Mouse (Mus musculus) adrenal gland, postnatal 14 days (tissue): Measurements from ENCODE around the gene Pola2. TPM values are rescaled to one million over a fixed set of nuclear protein-coding genes. Genes with fewer than 3 reads are reported as not detected.
A peak's percentile ranks its signal among the peaks of the same experiment; 100 is the strongest.

ENCODE experiments used
- DNase-seq: peaks from one replicate; pipeline ENCODE4 v3.0.0; 2021; ENCODE audit warnings: mixed read lengths
- total RNA-seq: library from RNA; stranded (reverse); gene quantifications from 2 replicates; pipeline ENCODE4 v1.2.3, GENCODE M21; 2021

Gene Pola2
- total RNA-seq, 1 experiment from 2014 or later: 24.6 TPM

DNA sequence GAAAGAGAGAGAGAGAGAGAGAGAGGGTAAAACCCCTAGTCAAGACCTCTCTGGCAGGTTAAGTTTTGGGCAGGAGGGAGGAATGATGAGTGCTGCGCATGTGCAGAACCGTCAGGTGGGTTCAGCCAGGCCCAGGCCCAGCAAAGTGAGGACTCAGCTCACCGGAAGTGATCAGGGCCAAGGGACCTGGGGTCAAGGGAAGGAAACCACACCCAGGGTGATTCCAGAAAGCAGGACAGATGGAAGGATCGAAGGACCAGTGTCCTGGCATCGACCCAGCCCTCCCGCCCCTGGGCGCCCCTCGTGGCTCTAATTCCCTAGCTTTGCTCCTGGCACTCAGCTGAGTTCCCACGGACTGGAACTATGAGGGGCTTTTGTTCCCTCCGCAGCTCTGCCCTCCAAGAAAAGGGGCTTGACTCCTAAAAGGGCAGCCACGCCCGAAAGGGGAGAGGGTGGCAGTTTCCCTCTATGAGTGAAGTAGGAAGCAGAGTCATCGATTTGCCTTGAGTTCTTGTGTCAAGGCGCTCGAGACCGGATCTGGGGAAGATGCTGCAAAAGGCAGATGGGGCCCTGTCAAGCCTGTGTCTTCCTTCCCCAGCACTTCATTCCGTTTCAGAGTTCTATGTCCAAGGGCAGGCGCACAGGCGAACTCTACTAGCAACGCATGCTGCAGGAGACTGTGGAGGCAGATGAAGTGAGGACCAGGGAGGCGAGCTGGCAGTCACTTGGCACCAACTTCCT lies 26.7 kb downstream of the Pola2 start:
- no peak for DNase-seq

DNA sequence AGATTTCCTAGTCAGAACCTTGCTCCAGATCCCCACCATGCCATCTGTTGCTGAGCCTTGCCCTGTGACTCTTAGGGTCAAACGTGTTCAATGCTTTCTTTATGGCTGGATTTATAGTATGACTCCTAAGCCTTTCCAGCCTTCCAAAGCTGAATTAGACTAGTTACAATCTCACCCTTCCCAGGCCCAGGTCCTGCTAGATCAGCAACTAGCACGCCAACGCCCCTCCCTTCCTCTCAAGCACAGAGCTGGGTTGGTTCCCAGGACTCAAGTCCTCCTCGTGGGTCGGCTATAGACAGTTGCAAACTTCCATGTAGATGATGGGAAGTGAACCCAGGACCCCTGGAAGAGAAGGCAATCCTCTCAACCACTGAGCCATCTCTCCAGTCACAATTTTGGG lies 28.3 kb downstream of the Pola2 start:
- DNase-seq: no peak

DNA sequence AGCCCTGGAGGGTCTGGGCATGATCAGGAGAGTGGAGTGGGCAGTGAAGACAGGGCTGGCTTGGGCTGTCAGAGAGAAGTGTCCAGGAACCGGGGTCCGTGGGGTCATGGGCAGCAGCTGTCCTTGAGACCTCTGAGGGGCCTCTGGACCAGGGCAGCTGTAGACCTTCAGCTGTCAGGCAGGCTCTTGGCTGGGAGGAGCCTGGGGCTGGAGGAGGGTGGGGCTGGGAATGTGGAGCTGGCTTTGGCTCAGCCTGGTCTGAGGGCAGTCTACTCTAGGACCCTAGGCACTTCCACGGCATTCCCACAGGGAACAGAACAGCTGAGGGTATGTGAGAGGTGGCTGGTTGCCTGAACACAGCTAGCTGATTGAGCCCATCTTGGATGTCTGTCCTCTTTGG lies 28.7 kb downstream of the Pola2 start:
- peak; percentile 78 for DNase-seq

DNA sequence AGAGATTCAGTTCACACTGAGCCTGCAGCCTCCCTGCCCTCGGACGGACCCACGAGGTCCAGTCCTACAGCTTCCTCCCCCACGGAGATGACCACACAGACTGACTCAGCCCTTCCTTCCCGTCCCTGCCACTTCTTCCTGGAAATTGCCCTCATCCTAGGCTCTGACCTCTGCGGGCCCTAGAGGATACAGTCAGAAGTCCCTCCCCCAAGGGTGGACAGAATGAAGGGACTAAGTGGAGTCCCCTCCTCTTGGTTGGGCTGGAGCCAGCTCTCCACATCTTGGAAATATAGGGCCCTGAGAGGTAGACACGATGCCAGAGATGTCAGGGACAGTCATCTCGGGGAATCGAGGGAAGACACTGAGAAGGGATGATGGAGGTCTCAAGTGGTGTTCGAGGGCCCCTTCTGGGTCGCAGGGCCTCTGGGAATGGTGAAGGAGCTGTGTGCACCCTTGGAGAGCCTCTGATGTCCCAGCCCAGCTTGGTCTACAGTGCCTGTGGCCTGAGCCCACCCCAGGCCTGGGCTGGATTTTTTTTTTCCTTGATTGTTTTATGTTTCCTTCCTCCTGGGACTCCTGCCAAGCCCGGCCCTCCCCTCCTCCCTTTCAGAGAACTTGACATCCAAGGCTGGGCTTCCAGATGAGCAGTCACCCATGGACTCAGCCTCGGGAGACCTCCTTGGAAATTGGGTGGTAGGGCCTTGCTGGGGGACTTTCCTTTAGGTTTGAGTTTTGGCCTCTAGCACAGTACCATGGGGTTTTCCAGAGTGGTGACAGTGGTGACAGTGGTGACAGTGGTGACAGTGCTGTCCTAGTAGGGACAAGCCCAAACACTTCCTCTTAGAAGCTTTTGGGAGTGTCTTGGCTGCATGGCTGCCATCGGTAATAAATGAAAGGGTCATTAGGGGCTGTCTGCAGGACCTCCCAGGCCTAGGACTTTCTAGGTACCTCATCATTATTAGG lies 34.1 kb downstream of the Pola2 start:
- peak; percentile 80 for DNase-seq

DNA sequence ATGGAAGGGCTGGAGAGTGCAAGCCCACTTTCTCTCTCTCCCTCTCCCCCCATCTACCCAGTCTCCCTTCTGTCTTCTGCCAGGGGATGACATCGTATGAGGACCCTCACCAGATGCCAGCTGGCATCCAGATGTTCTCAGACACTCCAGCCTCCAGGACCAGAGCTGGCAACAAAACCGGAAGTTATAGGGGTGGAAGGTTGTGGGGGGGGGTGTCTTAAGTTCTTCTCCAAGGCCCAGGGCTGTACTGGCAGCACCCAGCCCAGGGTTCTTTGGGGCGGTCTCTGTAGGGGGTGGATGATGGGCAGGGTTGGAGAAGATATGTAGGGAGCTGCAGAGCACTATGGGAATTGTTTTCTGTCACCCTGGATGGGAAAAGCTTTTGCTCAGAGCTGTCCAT lies 35.5 kb downstream of the Pola2 start:
- DNase-seq: no peak

DNA sequence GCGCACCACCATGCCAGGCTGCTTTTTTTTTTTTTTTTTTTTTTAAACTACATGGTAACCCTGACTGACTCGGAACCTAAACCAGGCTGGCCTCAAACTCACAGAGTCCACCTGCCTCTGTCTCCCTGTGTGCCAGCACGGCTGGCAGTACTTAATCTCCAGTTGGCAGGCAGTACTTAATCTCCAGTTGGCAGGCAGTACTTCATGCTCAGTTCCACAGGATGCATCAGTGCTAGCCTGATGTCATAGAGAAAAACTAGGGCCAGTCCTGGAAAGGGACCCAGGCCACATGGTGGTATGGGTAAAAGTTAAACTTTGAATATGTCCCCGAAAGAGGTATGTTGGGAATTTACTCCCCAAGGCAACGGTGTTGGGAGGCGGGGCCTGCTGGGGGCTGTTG lies 35.9 kb downstream of the Pola2 start:
- DNase-seq: no peak

DNA sequence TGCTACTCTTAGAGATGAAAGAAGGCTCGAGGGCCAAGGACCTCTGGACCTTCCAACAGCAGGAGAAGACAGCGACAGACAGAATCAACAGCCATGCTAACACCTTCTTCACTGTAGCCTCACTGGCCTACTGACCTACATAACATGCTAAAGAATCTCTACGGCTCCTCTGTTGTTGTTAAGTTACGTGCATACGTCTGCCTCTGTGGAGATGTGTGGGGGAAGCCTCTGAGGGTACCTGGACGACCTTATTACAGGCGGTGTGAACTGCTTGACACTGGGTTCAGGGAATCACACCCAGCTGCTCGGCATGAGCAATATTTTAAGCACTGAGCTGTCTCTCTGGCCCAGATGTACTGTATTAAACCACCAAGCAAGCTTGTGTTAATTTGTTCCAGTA lies 36.5 kb downstream of the Pola2 start:
- no peak for DNase-seq

DNA sequence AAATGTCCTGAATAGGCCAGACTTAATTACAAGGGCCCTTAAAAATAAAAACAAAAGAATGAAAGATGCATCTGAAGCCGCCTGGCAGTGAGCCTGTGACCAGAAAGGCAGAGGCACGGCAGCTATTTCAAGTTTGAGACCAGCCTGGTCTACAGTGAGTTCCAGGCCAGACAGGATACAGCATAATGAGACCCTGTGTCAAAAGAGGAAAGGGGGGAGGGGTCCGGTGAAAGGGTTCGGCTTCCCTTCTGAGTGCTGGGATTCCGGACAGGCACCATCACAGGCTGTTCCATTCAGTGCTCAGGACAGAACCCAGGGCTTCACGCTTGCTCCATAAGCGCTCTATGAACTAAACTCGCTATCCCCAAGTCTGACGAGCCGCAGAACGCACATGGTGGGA lies 37.0 kb downstream of the Pola2 start:
- DNase-seq: no peak

DNA sequence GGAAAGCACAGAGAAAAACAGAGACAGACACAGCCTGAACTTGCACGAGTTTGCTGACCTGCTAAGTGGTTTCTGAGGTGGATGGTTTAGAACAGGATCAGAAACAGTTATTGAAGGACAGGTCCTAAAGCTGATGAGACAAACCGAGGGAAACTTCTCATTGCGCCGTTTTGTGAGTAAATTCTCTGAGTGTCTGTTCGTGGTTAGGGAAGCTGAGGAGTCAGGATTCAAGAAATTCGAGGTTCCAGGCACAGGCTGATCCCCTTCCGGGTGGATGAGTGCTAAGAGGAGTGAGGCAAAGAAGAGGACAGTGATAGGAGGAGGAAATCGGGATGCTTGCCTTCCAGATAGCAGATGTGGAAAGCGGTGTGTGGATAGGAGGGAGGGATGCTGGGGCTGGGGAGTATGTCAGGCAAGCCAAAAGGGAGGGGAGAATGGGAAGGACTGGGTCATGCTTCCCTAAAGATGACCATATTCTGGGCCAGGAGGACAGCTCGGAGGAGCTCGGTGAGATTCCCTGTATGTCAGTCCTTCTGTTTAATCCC lies 38.6 kb downstream of the Pola2 start:
- DNase-seq: no peak

DNA sequence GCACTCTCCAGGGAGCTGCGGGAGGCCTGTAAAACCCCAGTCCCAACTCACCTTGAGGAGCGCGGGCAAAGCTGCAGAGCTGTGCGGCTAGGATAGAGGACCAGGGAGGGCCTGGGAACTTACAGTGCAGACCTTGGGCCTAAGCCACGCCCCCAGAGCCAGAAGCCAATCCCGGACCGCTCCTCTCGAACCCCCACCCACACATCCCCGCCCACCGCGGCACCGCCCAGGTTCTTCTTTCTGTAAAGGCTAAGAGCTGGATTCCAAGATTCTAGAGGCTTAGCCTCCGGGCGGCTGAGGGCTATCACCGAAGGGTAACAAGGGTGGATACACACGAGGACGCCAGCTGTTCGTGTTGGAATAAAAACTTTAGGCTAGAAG lies 39.3 kb downstream of the Pola2 start, which contains the start of gene Cdc42ep2:
Gene Cdc42ep2, minus strand, starts transcription at position 104 of the 381 bp plus-strand sequence.
- DNase-seq: peak; percentile 98

DNA sequence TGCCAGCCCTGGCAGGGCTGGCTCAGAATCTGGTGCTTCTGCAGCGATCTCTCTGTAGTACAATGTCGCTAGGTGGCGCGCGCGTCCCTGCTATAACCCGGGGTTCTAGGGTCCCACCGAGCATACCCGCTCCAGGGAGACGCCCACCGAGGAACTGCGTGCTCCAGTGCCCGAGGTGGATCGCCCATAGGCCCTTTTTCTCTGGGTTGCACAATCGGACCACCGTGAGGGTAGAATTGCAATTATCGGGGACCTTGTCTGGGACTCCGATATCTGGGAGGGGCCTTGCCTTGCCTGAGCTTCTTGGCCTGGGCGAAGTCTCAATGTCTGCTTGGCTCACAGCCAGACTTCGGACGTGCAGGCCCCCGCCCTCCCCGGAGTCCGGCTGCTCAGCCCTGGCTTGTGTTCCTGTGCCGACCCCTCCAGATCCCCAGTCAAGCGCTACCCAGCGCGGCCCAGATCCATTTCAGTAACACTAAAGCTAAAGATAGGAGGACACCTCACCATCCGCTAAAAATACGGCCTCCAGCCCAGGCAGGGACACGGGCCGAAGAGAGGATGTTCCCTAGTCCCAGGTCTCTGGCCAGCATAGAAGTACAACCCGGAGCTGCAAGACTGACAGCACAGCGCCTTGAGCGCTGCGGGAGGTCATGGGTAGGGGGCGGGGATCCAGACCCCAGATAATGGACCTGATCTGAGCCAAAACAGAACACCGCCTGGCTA lies 39.9 kb downstream of the Pola2 start:
- DNase-seq: peak; percentile 93

DNA sequence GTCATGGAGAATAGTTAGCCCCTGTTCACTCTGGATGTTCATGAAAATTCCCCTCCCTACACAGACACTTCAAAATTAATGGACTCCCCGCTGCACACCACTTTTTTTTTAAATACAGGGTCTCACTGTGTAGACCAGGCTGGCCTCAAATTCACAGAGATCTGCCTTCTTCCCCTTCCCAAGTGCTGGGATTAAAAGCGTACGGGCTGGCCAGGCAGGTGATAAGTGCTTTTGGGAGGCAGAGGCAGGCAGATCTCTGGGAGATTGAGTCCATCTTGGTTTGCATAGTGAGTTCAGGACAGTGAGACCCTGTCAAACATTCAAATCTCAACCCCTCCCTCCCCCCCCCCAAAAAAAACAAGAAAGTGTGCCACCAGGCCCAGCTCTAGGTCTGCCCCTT lies 41.0 kb downstream of the Pola2 start:
- no peak for DNase-seq

DNA sequence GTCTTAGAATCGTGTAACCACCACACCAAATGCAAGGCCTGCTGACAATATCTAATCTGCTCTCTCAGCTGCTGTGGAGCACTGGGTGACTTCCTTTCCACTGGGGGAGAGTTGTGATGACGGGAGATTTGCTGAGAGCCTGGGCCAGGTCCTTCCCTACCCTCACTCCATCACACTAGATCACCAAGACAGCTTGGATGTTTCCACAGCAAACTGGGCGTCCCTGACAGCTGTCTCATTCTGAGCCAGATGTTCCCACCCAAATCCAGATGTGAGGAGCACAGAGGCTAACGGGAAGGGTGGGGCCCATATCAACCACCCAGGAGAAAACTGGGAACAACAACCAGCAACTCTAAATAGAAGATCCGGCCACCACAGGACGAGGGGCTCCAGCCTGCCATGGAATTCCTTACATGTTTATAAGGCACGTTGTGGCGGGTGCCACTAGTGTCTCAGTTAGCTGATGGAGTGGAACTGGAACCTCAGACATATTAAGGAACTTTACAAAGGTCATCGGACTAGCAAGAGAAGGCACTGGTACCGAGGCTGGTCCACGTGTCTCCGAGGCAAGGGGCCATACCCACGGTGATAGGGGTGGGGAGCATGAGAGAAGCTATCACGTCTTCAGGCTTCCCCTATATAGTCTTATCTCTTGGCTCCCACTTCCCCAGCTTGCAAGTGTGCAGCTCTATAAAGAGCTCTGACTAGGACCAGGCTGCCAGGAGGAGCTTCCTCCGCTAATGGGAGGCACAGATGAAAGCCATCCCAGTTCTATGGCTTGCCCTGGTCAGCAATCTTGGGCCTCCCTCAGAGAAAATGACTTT lies 41.7 kb downstream of the Pola2 start:
- DNase-seq: no peak

DNA sequence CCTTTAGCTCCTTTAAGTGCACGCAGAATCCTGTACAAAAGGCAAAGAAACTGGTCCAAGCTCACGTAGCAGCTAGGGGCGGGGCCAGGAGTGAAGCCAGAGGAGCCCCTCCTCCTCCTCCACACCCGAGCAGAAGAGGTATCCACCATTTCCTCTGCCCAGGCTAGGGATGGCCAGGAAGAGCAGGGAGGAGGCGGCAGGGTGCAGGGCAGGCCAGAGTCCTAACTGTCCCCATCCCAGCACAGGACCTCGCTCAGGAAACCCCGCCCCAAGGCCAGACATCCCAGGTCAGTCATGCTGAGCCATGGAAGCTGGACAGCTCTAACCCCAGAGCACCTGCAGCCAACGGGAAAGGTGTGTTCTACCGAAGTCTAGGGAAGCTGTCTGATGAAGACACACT lies 42.3 kb downstream of the Pola2 start:
- peak; percentile 37 for DNase-seq

DNA sequence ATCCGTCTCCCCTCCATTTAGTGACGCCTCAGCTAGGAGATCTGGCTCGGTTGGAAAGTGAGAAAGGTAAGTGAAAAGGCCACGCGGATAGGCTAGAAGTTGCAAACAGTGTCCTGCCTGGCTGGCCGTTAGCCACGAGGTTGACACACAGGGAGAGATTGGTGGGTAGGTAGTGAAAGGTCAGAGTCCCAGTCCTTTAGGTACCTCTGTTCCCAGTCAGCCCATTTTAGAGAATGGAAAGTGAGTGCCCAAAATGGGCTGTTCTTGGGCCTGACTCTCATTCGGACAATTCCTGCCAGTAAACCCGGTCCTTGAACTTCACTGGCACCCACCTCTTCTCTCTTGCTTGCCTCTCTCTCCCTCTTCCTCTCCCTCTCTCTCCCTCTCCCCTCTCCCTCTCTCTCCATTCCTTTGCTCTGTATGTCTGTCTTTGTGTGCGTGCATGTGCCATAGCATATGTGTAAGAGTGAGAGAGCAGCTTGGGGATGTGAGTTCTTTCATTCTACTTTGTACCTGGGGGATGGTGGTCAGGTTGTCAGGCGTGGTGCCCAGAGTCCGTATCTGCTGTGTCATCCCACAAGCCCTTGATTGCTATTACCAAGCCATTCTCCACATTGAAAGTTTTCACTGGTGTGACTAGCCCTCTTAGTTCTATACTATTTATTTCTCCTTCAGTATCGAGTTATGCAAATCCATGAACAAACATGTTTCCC lies 50.8 kb downstream of the Pola2 start, which contains the start of gene Dpf2:
Gene Dpf2, minus strand, starts transcription at position 4 of the 713 bp plus-strand sequence.
- no peak for DNase-seq

DNA sequence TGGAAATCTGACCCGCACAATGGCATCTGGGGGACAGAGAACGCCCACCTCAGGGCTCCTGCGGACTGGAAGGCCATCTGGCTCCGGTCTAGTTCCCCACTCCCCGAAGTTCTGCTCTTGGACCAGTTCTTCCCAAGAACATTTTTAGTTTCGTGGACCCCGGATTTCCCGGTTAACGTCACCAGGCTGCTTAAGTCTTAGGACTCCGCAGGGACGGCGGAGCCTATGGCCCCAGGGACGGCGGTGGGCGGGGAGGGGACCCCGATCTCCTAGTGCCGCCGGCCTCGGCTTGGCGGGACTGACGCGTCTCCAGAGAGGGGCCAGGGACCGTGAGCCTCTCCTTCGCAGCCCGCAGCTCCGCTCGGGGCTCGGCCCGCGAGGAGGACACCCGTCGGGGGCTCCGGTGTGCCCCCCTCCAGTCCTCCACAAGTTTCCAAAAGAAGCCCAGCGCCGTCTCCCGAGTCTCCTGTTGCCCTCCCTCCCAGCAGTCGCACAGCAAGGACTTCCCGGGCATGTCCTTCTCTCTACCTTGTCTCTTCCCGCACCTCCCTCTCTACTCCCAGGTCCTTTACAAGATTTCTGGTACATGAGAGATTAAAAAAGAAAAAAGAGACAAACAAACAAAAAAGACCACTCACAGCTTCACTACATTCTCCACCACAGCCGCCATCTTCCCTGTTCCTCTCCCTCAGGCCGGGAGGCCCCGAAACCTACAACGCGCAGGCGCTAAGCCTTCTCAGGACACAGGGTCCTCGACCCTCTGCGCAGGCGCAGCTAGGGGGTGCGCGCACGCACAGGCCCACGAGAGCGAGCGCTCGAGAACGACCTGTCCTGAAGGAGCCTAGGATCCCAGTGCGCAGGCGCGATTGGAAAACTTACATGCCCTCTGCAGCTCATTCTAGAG lies 51.6 kb downstream of the Pola2 start:
- peak; percentile 100 for DNase-seq

DNA sequence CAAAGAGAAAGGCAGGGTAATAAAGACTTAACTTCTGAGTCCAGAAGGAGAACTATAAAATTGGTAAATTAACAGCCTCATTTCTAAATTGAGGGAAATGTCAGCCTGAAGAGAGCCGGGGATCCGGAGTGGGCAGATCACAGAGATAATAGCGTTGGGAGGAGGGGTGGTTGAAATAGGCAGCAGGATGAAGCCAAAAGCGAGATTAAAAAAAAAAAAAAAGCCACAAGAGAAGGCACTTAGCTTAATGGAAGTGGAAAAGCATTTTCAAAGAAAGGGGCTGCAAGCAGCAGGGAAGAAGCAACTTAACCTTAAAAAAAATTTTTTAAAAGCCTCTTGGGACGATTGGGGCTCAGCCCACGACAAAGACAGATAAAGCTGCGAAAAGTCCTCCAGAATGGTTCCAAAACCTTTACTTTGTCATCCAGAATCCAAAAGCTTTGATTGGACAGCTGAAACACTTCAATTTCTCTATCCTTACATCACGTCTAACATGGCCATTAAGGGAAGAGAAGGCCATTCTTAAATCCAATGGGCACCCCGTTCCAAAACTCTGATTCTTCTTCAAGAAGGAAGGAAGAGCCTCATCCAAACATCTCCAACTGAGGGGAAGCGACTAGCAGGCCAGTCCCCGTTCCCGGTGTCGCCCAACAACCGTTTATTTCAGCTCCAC lies 52.4 kb downstream of the Pola2 start:
- no peak for DNase-seq

DNA sequence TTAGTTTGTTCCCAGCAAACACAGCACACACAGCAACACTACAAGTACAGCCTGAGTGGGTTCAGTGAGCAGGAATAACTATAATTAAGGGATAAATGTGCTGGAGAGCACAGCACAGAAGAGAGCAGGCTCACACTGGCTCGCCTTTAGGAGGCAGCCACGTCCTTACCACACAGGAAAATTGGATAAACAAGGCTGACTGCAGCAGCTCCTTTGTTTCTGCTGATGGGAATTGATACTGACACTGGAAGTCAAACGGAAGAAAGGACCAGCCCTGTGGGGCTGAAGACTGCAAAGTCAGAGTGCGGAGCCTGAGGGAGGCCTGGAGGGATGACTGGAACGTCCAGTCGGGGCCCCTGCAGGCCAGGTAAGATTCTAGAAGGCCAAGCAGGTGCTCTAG lies 53.8 kb downstream of the Pola2 start:
- DNase-seq: no peak

DNA sequence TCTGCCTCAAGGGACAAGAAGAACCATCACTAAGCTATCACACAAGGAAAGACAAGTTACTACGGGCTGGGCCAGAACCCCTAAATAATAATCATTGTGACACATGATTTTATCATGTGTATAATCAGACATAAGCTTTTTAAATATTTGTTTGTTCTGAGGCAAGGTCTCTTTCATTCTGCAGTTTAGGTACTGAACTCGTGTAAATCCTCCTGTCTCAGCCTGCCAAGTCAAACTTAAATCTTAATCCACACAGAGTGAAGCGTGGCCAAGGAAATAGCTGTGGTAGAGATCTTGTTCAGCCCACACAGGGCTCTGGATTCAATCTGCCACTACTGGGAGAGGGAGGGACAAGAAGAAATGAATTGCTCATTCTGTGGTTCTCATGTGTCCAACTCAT lies 56.7 kb downstream of the Pola2 start:
- no peak for DNase-seq
